Mouse (Mus musculus): ENCODE measurements around the gene Nacc1. TPM values are rescaled to one million over a fixed set of nuclear protein-coding genes. Genes with fewer than 3 reads are reported as not detected.
"Not testable (repeated sequence)": the region's sequence is repeated elsewhere in the genome, so short reads cannot be mapped to it uniquely, and the experiment has no call there.

Nacc1 gene
- total and polyA plus RNA-seq, 3 experiments: 42.5 to 106 TPM; not detected in 1

DNA sequence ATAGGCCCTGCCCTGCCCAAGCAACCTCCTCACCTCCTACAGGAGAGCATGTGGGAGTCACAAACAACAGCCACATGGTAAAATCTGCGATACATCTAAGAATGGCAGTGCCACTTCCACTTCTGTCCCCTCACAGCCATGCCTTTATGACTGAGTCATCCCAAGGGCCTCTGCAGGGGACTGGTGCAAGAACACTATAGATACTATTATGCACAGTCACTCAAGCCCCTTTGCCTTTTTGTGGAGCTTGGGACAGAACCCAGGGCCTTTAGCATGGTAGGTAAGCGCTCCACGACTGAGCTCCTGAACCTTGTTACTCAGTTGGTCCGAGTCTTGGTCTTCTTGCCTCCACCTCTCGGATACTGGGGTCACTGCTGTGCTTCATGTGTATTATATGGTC is 10.4 kb downstream of the Nacc1 start:
- no peak for TF ChIP-seq E2F4 (IDR thresholded peaks at IDR 0.05; ENCODE audit: borderline replicate concordance, low read depth, low read length)
- no peak overlapping the region for H3K4me3 ChIP-seq (ENCODE audit: control insufficient read depth in 1 of 2, insufficient read depth in 1 of 2, low read depth in 2 of 2, low read length in 2 of 2)
- no peaks in the 10 kb centered on the region for H3K9me3 ChIP-seq (replicated peaks; ENCODE audit: insufficient read depth, low read length)
- H3K36me3 ChIP-seq (ENCODE audit: control insufficient read depth in 1 of 2, insufficient read depth in 2 of 2, low read length in 2 of 2): peaks cover 0 to 17% of the 10 kb centered on the region in 2 experiments; a peak in 3 of 4 replicates
- no peak overlapping the region for H3K27ac ChIP-seq (ENCODE audit: control insufficient read depth, low read depth, low read length)
- DNase-seq (ENCODE audit: low read depth, low spot score): no peak
- H3K27me3 ChIP-seq (ENCODE audit: control insufficient read depth in 1 of 2, insufficient read depth in 2 of 2, low read length in 2 of 2): no peaks in the 10 kb centered on the region
- peaks cover 21% of the 10 kb centered on the region for H3K79me2 ChIP-seq (ENCODE audit: control insufficient read depth, insufficient read depth, low read length, poor library complexity)
- no peaks in the 10 kb centered on the region for H3K4me1 ChIP-seq (ENCODE audit: control insufficient read depth in 1 of 2, insufficient read depth in 2 of 2, low read length in 2 of 2)
- no peak overlapping the region for H3K9ac ChIP-seq (ENCODE audit: control insufficient read depth, low read depth, low read length, poor library complexity, severe bottlenecking)

- Histone ChIP-seq H3K36me3 (ENCODE audit: control insufficient read depth in 1 of 2, insufficient read depth in 2 of 2, low read length in 2 of 2) (peaks cover 4 to 10% of the 10 kb centered on the region in 2 experiments), H3K4me1 (ENCODE audit: control insufficient read depth in 1 of 2, insufficient read depth in 2 of 2, low read length in 2 of 2) (peaks cover 0 to 12% of the 10 kb centered on the region in 2 experiments; a peak in 1 of 4 replicates), H3K79me2 (ENCODE audit: control insufficient read depth, insufficient read depth, low read length, poor library complexity) (peaks cover 13% of the 10 kb centered on the region)
- H3K4me3 ChIP-seq (ENCODE audit: control insufficient read depth in 1 of 2, insufficient read depth in 1 of 2, low read depth in 2 of 2, low read length in 2 of 2); H3K27me3 ChIP-seq (ENCODE audit: control insufficient read depth in 1 of 2, insufficient read depth in 2 of 2, low read length in 2 of 2); H3K9me3 ChIP-seq (replicated peaks; ENCODE audit: insufficient read depth, low read length); H3K9ac ChIP-seq (ENCODE audit: control insufficient read depth, low read depth, low read length, poor library complexity, severe bottlenecking); H3K27ac ChIP-seq (ENCODE audit: control insufficient read depth, low read depth, low read length); DNase-seq (ENCODE audit: low read depth, low spot score): not testable (repeated sequence)
These were observed 17.2 kb downstream of the Nacc1 start for GRCm38 (mm10) chr8:84670295-84671006.

- peaks cover 26% of the 10 kb centered on the region for H3K79me2 ChIP-seq (ENCODE audit: control insufficient read depth, insufficient read depth, low read length, poor library complexity)
- H3K27ac ChIP-seq (ENCODE audit: control insufficient read depth, low read depth, low read length): no peak overlapping the region
- no peak for DNase-seq (ENCODE audit: low read depth, low spot score)
- no peaks in the 10 kb centered on the region for H3K27me3 ChIP-seq (ENCODE audit: control insufficient read depth in 1 of 2, insufficient read depth in 2 of 2, low read length in 2 of 2)
- H3K36me3 ChIP-seq (ENCODE audit: control insufficient read depth in 1 of 2, insufficient read depth in 2 of 2, low read length in 2 of 2): peaks cover 4 to 10% of the 10 kb centered on the region in 2 experiments; a peak in 3 of 4 replicates
- H3K9me3 ChIP-seq (replicated peaks; ENCODE audit: insufficient read depth, low read length): no peaks in the 10 kb centered on the region
- TF ChIP-seq ETS1 (IDR thresholded peaks at IDR 0.05; ENCODE audit: low read depth, low read length) (no peak), POLR2AphosphoS5 (IDR thresholded peaks at IDR 0.05; ENCODE audit: borderline replicate concordance, low read depth, low read length) (no peak), SIN3A (IDR thresholded peaks at IDR 0.05; ENCODE audit: low read length) (no peak), MAFK (IDR thresholded peaks at IDR 0.05; ENCODE audit: borderline replicate concordance, low read depth, low read length) (no peak), RCOR1 (IDR thresholded peaks at IDR 0.05; ENCODE audit: low read depth, low read length) (no peak), E2F4 (IDR thresholded peaks at IDR 0.05; ENCODE audit: borderline replicate concordance, low read depth, low read length) (no peak), CTCF (IDR thresholded peaks at IDR 0.05 in 2 of 3, conservative IDR thresholded peaks at IDR 0.05 in 1 of 3; ENCODE audit: control insufficient read depth in 1 of 3, insufficient read depth in 1 of 3, low read depth in 2 of 3, low read length in 3 of 3, poor library complexity in 1 of 3, severe bottlenecking in 1 of 3) (no peak), GATA1 (IDR thresholded peaks at IDR 0.05; ENCODE audit: low read depth, low read length) (no peak), ELF1 (IDR thresholded peaks at IDR 0.05; ENCODE audit: low read depth, low read length) (no peak), MEF2A (IDR thresholded peaks at IDR 0.05; ENCODE audit: extremely low read depth, insufficient replicate concordance, low read depth, low read length, poor library complexity, severe bottlenecking) (no peak)
- no peak overlapping the region for H3K9ac ChIP-seq (ENCODE audit: control insufficient read depth, low read depth, low read length, poor library complexity, severe bottlenecking)
- H3K4me3 ChIP-seq (ENCODE audit: control insufficient read depth in 1 of 2, insufficient read depth in 1 of 2, low read depth in 2 of 2, low read length in 2 of 2): no peak overlapping the region
- H3K4me1 ChIP-seq (ENCODE audit: control insufficient read depth in 1 of 2, insufficient read depth in 2 of 2, low read length in 2 of 2): peaks cover 0 to 12% of the 10 kb centered on the region in 2 experiments; a peak in 1 of 4 replicates
These were observed 18.8 kb downstream of the Nacc1 start for GRCm38 (mm10) chr8:84668731-84669485.
